Mouse (Mus musculus) ES-CJ7 (cell line): ENCODE data around the gene Slc25a21.

Experiments
- DNase-seq: peaks from one replicate; pipeline ENCODE4 v3.0.0; 2011; ENCODE audit warnings: low read depth, low spot score

Gene Slc25a21

GRCm38 (mm10) chr12:56692536-56692935 is 504.7 kb downstream of the Slc25a21 start:
- DNase-seq = peak; percentile 66

GRCm38 (mm10) chr12:56691427-56692079 is 505.7 kb downstream of the Slc25a21 start, which contains the start of gene Pax9:
Gene Pax9 (plus strand): TSS chr12:56691767.
- peak; percentile 47 for DNase-seq

- no peak for DNase-seq
Observed at GRCm38 (mm10) chr12:56691001-56691400, 506.3 kb downstream of the Slc25a21 start.

GRCm38 (mm10) chr12:56690366-56690765 is 506.9 kb downstream of the Slc25a21 start:
- peak; percentile 19 for DNase-seq

GRCm38 (mm10) chr12:56689736-56690135 is 507.5 kb downstream of the Slc25a21 start:
- DNase-seq = peak; percentile 86

- no peak for DNase-seq
Observed at GRCm38 (mm10) chr12:56689331-56689730, 507.9 kb downstream of the Slc25a21 start.

GRCm38 (mm10) chr12:56688920-56689319 is 508.4 kb downstream of the Slc25a21 start:
- DNase-seq = no peak

- DNase-seq = no peak
Observed at GRCm38 (mm10) chr12:56688482-56688840, 508.8 kb downstream of the Slc25a21 start.

- no peak for DNase-seq
Observed at GRCm38 (mm10) chr12:56687640-56688481, 509.4 kb downstream of the Slc25a21 start.

- peak; percentile 64 for DNase-seq
Observed at GRCm38 (mm10) chr12:56681096-56681811, 516.0 kb downstream of the Slc25a21 start.

GRCm38 (mm10) chr12:56677620-56678019 is 519.7 kb downstream of the Slc25a21 start:
- no peak for DNase-seq

GRCm38 (mm10) chr12:56674726-56675125 is 522.5 kb downstream of the Slc25a21 start:
- DNase-seq = peak; percentile 27

GRCm38 (mm10) chr12:56670795-56671194 is 526.5 kb downstream of the Slc25a21 start:
- DNase-seq = no peak

GRCm38 (mm10) chr12:56669451-56670122 is 527.7 kb downstream of the Slc25a21 start:
- no peak for DNase-seq
